Mouse (Mus musculus): ENCODE results near the gene Dhps.

- TF ChIP-seq CTCF (IDR thresholded peaks at IDR 0.05; ENCODE audit: borderline replicate concordance, insufficient read depth, low read length) (no peak), POLR2A (IDR thresholded peaks at IDR 0.05; ENCODE audit: low read depth, low read length) (no peak)
These were observed 36.3 kb upstream of the Dhps start for GRCm38 (mm10) chr8:85035165-85035727.

Data from embryonic fibroblast, embryonic 13.5 days (primary cell).